Mouse (Mus musculus) forebrain, postnatal 0 days (tissue): ENCODE data around the gene Sema4d. TPM values are rescaled to one million over a fixed set of nuclear protein-coding genes. Genes with fewer than 3 reads are reported as not detected.

ENCODE experiments used
- ATAC-seq: fragments of 200-750 bp; cut with Nextera tagmentation; 2 replicates; pipeline ENCODE4 v1.8.0; 2017; ENCODE audit warnings: mild to moderate bottlenecking, moderate library complexity
- DNase-seq: peaks from one replicate; pipeline ENCODE4 v3.0.0-alpha.2; 2015
- H3K27ac ChIP-seq: fragments of 300-500 bp; sonication (generic); 2 replicates; pipeline ENCODE4 v1.5.1; 2014; ENCODE audit warnings: low read depth, mild to moderate bottlenecking, antibody characterized with exemption, low read length, moderate library complexity, mixed read lengths
- H3K27me3 ChIP-seq: fragments of 300-500 bp; sonication (generic); 2 replicates; pipeline ENCODE4 v1.6.1; 2014; ENCODE audit warnings: mild to moderate bottlenecking, low read length, mixed read lengths; ENCODE audit not compliant: insufficient read depth
- H3K36me3 ChIP-seq: fragments of 300-500 bp; sonication (generic); 2 replicates; pipeline ENCODE4 v1.6.1; 2014; ENCODE audit warnings: mild to moderate bottlenecking, moderate library complexity; ENCODE audit not compliant: insufficient read depth
- H3K4me1 ChIP-seq: fragments of 300-500 bp; sonication (generic); 2 replicates; pipeline ENCODE4 v1.6.1; 2014; ENCODE audit warnings: antibody characterized with exemption; ENCODE audit not compliant: insufficient read depth
- H3K4me2 ChIP-seq: fragments of 300-500 bp; sonication (generic); 2 replicates; pipeline ENCODE4 v1.6.1; 2014; ENCODE audit warnings: low read depth, mild to moderate bottlenecking, moderate library complexity
- H3K4me3 ChIP-seq: fragments of 300-500 bp; sonication (generic); 2 replicates; pipeline ENCODE4 v1.5.1; 2014; ENCODE audit warnings: low read depth, low read length, mixed read lengths
- H3K9ac ChIP-seq: fragments of 300-500 bp; sonication (generic); 2 replicates; pipeline ENCODE4 v1.6.1; 2014; ENCODE audit warnings: mild to moderate bottlenecking
- H3K9me3 ChIP-seq: fragments of 300-500 bp; sonication (generic); 2 replicates; pipeline ENCODE4 v1.6.1; 2016; ENCODE audit warnings: low read length
- CTCF ChIP-seq: sonication (generic); IDR thresholded peaks from 2 replicates; pipeline ENCODE4 v1.5.1; 2016; ENCODE audit warnings: antibody characterized with exemption, control low read depth, low read depth
- WGBS: fragments of 180-500 bp; shearing (Covaris S2); extraction: QIAGEN DNeasy Blood & Tissue Kit; methylation state at CpG from one replicate; pipeline ENCODE4 v1.1.7; 2014; 5-methylcytosine and 5-hydroxymethylcytosine counted together
- polyA plus RNA-seq: library from polyadenylated mRNA; unstranded; fragments of >200 nt; fragmentation: Nextera tagmentation; extraction: Ambion mirVana; gene quantifications from 2 replicates; pipeline ENCODE4 v1.2.1, GENCODE M21; 2015
- total RNA-seq: library from RNA; depleted of rRNA; stranded (reverse); fragments of >200 nt; gene quantifications from 2 replicates; pipeline ENCODE4 v1.2.3, GENCODE M21; 2014

Sema4d gene
- total and polyA plus RNA-seq, 2 experiments from 2014 or later: 14.2 to 16.5 TPM

DNA sequence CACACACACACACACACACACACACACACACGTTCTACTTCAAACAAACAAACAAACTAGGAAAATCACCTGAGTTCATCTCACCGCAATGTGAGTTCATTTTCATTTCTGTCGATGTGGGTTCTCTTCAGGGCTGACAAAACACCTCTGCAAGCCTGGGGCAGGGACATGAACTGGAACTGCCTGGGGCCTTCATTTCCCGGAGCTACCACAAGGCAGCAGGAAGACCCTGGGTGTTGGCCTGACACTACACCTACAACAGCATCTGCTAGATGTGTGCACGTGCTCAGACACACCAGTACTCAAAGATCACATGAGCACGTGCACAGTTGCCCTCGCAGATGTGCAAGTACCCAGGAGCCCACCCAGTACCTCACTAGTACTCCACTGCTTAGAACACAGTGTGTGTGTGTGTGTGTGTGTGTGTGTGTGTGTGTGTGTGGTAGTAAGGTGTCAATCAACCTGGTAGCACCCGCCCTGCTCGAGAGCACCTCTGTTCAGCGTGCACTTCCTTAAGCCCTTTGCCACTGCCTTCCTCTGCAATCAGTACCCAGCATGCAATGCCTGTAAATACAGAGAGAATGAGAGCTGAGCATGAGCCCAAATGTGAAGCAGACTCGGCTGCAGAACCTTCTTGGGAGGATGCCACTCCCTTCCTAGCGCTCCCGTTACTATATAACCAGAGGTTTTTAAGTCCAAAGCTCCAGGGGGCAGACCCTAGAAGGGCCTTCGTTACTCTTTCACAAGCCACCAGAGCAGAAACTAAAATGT is 25.4 kb downstream of the Sema4d start:
- H3K4me1 ChIP-seq: no peaks in the 10 kb centered on the region
- no peaks in the 10 kb centered on the region for H3K36me3 ChIP-seq
- no peak for ATAC-seq
- no peak overlapping the region for H3K9ac ChIP-seq
- H3K9me3 ChIP-seq: no peaks in the 10 kb centered on the region
- DNase-seq: no peak
- no peak overlapping the region for H3K4me2 ChIP-seq
- H3K4me3 ChIP-seq: no peak overlapping the region
- no peaks in the 10 kb centered on the region for H3K27me3 ChIP-seq
- WGBS: 80% methylated on average over 14 of the region's 14 CpGs
- no peak for TF ChIP-seq CTCF
- no peak overlapping the region for H3K27ac ChIP-seq

DNA sequence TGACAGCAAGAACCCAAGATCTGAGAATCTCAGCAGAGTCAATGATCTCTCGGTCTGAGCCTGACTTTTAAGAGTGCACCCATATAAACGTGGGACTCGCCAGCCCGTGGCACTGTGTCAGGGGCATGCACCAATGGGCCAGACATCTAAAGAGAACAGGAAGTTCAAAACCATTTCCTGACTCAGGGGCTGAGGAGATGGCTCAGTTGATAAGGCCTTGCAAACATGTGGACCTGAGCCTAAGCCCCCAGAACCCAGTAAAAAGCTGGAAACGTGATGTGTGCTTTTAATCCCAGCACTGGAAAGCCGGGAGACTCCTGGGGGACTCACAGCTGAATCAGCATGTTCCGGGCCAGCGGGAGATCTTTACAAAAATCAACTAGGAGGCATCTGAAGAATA is 26.0 kb downstream of the Sema4d start:
- ATAC-seq (no peak), DNase-seq (no peak)
- WGBS: 83% methylated on average over 8 of the region's 8 CpGs
- no peaks in the 10 kb centered on the region for H3K27me3 ChIP-seq
- no peak overlapping the region for H3K27ac ChIP-seq
- TF ChIP-seq CTCF: no peak
- no peaks in the 10 kb centered on the region for H3K4me1 ChIP-seq
- no peak overlapping the region for H3K4me2 ChIP-seq
- no peak overlapping the region for H3K4me3 ChIP-seq
- no peaks in the 10 kb centered on the region for H3K36me3 ChIP-seq
- no peaks in the 10 kb centered on the region for H3K9me3 ChIP-seq
- no peak overlapping the region for H3K9ac ChIP-seq

DNA sequence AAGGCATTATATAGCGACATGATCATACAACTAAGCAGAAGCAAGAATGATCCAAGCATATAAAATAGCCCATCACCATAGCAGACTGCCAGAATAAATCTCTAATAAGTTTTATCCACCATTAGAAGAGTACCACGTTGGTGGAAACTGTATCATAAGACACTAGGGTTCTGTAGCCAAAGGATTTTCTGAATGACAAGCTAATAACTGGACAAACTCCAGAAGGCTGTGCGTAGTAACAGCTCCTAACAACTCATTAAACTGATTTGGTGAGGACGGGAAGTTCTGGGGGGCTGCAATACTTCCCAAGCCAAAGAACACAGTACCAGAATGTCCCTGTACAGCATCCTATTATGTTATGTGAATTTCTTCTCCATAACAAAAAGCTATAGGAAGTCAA is 26.8 kb downstream of the Sema4d start:
- H3K4me2 ChIP-seq: no peak overlapping the region
- WGBS: 68% methylated on average over 4 of the region's 4 CpGs

DNA sequence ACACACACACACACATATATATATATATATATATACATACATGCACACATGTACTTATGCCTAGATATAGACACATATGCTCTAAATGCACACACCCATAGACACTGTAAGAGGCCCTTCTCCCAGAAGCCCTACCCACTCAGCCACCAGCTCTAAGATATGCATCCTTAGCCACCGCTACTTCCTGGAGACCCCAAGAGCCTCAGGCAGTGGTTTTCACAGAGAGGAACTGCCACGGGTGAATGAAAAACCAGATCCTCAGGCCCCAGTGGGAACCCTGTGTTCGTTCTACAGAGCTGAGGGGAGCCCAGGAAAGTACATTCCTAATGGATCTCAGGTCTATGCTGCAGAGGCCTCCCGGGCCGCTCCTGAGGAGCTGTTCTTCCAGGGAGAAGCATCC is 28.2 kb downstream of the Sema4d start:
- Histone ChIP-seq H3K27me3 (no peaks in the 10 kb centered on the region), H3K4me2 (no peak overlapping the region), H3K27ac (no peak overlapping the region), H3K4me3 (no peak overlapping the region), H3K9ac (no peak overlapping the region), H3K4me1 (no peaks in the 10 kb centered on the region), H3K36me3 (peaks cover 3% of the 10 kb centered on the region; the same call in 1 of the 2 replicates), H3K9me3 (no peaks in the 10 kb centered on the region)
- 81% methylated on average over 5 of the region's 5 CpGs for WGBS
- no peak for DNase-seq
- no peak for ATAC-seq
- no peak for TF ChIP-seq CTCF

More for the DNA sequence above, 26.8 kb downstream of the Sema4d start:
- Histone ChIP-seq H3K27ac (no peak overlapping the region), H3K4me1 (no peaks in the 10 kb centered on the region), H3K9me3 (no peaks in the 10 kb centered on the region), H3K9ac (no peak overlapping the region), H3K36me3 (peaks cover 3% of the 10 kb centered on the region; the same call in 1 of the 2 replicates), H3K4me3 (no peak overlapping the region), H3K27me3 (no peaks in the 10 kb centered on the region)
- ATAC-seq (no peak), DNase-seq (no peak)
- TF ChIP-seq CTCF: no peak

DNA sequence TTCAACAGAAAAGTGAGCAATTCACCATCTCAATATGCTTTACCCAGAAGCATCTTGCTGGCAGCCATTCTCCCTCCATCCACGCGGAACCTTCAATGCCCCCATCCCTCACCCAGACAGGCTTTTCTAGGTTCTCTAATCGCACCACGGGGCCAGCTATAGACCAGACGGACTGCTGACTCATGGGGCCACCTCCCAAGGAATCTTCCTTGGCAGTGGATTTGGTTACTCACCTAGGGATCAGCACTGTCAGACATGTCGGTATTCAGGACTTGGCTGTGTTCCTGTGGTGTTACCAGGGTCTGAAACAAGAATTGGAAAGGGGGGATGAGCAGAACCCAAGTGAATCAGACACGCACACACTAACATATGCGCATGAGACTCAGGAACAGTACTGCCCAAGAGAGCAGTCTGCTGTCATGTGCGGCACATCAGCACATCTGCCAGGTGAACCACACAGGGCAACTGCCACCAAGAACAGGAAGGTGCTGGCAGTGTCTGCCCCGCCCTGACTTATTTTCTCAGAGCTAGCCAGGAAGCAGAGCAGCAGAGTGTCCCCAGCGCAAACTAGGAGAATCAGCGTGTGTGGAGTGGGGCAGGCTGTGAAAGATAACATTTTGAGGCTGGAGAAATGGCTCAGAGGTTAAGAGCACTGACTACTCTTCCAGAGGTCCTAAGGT is 30.4 kb downstream of the Sema4d start:
- peaks cover 3% of the 10 kb centered on the region; the same call in 1 of the 2 replicates for H3K36me3 ChIP-seq
- no peak overlapping the region for H3K27ac ChIP-seq
- ATAC-seq: no peak
- 76% methylated on average over 12 of the region's 12 CpGs for WGBS
- no peaks in the 10 kb centered on the region for H3K9me3 ChIP-seq
- no peak overlapping the region for H3K9ac ChIP-seq
- H3K4me2 ChIP-seq: no peak overlapping the region
- H3K27me3 ChIP-seq: no peaks in the 10 kb centered on the region
- DNase-seq: no peak
- no peak for TF ChIP-seq CTCF
- no peak overlapping the region for H3K4me3 ChIP-seq
- no peaks in the 10 kb centered on the region for H3K4me1 ChIP-seq

DNA sequence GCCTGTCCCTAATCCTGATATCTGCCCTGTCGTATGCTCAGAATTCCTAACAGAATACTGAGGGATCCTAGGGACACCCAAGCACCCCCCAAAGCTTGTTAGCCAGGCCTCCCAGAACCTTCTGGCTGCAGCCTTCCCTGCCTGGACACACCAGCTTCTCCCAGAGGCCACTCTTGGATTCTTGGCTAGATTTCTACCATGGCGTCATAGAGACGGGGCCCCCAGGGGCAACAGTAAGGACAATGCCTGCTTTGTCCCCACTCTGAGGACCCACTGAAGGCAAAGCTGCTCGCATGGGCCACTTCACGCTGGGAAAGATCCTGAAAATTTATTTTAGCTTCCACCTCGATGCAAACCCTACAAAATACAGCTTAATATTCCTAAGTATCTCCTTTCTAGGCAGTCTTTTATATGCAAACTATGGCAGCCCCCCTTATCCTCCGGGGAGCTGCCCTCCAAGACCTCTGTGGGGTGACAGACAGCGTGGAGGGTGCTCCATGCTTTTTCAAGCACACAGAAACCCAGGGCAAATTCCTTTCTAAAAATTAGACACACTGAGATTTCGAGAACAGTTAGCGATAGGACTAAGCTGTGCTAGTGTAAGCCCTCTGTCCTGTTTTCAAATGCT is 32.2 kb downstream of the Sema4d start:
- 21% methylated on average over 10 of the region's 10 CpGs for WGBS
- ATAC-seq (peak; percentile 80), DNase-seq (peak; percentile 64)
- Histone ChIP-seq H3K4me2 (no peak overlapping the region), H3K9ac (0 out of 2 replicates have a peak overlapping the region, but pooled peaks have one; percentile 10), H3K9me3 (no peaks in the 10 kb centered on the region), H3K36me3 (peaks cover 3% of the 10 kb centered on the region; the same call in 1 of the 2 replicates), H3K4me3 (no peak overlapping the region), H3K27me3 (no peaks in the 10 kb centered on the region), H3K4me1 (0 out of 2 replicates have a peak, but pooled peaks cover 7% of the 10 kb centered on the region), H3K27ac (peak overlapping the region; percentile 67; the same call in 1 of the 2 replicates)
- TF ChIP-seq CTCF: no peak
